Mouse (Mus musculus) c-Kit-positive CD71-positive TER-119-positive erythroid progenitor cells, embryonic 14.5 days (primary cell): ENCODE data around the gene Sfr1.

Source experiments
- DNase-seq: peaks from one replicate; pipeline ENCODE4 v3.0.0-alpha.2; 2013; ENCODE audit warnings: low spot score

Sfr1 gene

GRCm38 (mm10) chr19:47752456-47752855 lies 21.0 kb downstream of the Sfr1 start:
- DNase-seq = no peak

DNA sequence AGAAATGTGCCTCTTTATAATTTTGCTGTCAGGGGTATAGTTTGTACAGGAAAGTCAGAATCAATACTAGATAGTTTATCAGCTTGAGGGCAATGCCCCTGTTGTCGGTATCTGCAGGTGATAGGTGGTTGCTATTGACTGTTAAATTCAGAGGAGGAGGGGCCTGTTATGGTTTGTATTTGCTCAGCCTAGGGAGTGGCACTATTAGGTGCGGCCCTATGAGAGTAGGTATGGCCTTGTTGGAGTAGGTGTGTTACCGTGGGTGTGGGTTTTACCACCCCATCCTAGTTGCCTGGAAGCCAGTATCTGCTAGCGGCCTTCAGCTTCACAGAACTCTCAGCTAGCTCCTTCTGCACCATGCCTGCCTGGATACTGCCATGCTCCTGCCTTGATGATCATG lies 22.4 kb downstream of the Sfr1 start:
- no peak for DNase-seq

- no peak for DNase-seq
Observed at GRCm38 (mm10) chr19:47754931-47755330, 23.4 kb downstream of the Sfr1 start.

GRCm38 (mm10) chr19:47755625-47756024 lies 24.1 kb downstream of the Sfr1 start:
- DNase-seq = no peak

DNA sequence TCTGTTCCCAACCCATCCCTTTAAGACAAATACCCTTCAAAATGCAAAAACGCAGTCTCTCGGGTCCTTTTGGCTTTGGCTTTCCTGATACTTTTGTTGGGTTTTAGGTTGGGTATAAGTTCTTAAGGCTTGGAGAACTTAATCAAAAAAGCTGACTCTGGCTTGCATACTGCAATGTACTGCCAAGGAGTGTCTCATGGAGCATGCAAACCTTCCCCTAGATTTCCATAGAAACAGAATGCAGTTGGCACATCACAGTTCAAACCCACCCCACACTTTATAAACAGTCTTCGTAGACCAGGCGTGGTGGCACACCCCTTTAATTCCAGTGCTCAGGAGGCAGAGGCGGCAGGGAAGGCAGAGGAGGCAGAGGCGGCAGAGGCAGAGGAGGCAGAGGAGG lies 46.4 kb downstream of the Sfr1 start:
- no peak for DNase-seq

- no peak for DNase-seq
Observed at GRCm38 (mm10) chr19:47780145-47780544, 48.7 kb downstream of the Sfr1 start.

DNA sequence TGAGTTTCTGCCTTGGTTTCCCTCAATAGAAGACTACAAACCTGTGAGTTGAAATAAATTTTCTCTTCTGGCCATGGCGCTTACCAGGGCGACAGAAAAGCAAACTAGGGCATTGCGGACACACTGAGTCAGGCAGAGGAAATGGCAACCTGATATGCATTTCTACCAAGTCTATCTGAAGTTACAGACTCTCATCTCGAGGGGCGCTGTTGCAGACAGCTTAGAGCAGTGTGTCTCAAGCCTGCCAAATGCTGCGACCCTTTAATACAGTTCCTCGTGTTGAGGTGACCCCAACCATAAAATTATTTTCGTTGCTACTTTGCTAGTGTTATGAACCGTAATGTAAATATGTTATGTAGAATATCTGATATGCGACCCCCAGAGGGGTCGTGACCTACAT lies 49.5 kb downstream of the Sfr1 start:
- no peak for DNase-seq

GRCm38 (mm10) chr19:47783898-47784297 lies 52.4 kb downstream of the Sfr1 start:
- DNase-seq = no peak
